Mouse (Mus musculus) liver (tissue): ENCODE results near the gene N4bp2.
"Not testable (repeated sequence)": the region's sequence is repeated elsewhere in the genome, so short reads cannot be mapped to it uniquely, and the experiment has no call there.

Experiments used
- DNase-seq: peaks from one replicate; pipeline ENCODE4 v3.0.0-alpha.2; 2020; ENCODE audit warnings: mixed read lengths

The N4bp2 gene

GRCm38 (mm10) chr5:65764786-65765634 is 1.7 kb downstream of the N4bp2 start:
- peak; percentile 92 for DNase-seq

DNA sequence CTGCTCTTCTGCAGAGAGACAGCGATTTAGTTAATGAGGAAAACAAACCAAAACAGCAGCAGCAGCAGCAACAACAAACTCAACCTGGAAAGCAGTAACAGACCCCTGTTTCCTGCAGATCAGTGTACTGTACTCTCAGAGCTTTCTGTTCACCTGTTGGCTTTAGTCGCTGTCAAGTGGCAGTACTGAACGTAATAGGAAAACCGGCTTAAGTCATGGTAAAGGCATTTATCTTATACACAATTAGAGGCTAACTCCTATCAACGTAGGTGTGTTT is 2.3 kb downstream of the N4bp2 start:
- no peak for DNase-seq

- no peak for DNase-seq
These were observed 4.7 kb downstream of the N4bp2 start for GRCm38 (mm10) chr5:65768007-65768406.

- DNase-seq, result no peak
These were observed 6.7 kb downstream of the N4bp2 start for GRCm38 (mm10) chr5:65770065-65770464.

GRCm38 (mm10) chr5:65770493-65770892 is 7.2 kb downstream of the N4bp2 start:
- DNase-seq, result no peak

DNA sequence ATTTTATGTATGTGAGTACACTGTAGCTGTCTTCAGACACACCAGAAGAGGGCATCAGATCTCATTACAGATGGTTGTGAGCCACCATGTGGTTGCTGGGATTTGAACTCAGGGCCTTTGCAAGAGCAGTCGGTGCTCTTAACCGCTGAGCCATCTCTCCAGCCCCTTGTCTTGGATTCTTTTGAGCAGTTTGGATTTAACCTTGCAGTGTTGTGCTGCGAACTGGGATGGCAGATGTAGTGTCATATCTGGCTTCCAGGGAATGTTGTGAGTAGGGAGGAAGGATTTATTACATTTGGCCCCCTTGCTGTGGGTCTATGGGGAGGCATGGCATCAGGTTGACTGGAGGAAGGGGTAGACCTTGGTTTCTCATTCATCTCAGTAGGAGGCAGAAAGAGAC is 10.6 kb downstream of the N4bp2 start:
- not testable (repeated sequence) for DNase-seq

DNA sequence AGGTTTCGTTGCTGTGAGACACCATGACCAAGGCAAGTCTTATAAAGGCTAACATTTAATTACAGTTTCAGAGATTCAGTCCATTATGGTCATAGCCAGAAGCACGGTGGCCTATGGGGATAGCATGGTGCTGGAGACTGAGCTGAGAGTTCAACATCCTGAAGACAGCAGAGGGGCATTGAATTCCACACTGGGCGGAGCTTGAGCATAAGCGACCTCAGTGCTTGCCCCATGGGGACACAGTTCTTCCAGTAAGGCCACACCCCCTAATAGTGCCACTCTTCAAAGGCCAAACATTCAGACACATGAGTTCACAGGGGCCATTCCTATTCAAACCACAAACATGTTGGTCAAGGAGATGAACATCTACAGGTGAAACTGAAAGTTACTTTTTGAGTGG is 12.8 kb downstream of the N4bp2 start:
- no peak for DNase-seq

- DNase-seq, result no peak
These were observed 13.6 kb downstream of the N4bp2 start for GRCm38 (mm10) chr5:65776907-65777306.

GRCm38 (mm10) chr5:65778986-65779385 is 15.7 kb downstream of the N4bp2 start:
- not testable (repeated sequence) for DNase-seq

DNA sequence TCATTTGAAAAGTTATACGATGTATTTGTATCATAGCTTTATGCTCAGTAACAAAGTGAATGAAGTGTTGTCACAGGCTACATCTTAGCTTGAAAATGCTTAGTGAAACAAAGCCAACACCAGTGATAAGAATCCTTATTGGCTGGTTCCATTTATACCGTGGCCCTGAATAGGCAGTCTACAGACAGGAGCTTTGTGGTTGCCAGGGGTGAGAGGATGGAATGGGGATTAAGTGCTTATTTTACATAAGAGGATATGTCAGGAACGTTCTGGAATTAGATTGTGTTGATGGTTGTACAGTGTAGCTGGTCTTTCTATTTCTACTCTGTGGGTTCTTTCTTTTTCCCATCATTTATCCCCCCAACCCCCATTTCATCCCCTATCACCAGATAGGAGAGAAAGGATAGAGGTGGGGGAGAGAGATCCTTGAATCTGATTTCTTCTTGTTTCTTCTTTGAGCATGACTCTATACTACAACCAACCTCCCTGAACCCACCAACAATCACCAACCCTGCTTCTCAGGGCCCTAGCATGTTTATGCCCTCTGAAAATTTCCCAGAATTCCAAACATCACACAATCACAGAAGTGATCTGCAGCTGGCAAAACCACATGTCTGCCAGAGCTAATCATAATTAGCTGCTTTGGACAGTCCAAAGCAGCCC is 16.2 kb downstream of the N4bp2 start:
- no peak for DNase-seq

GRCm38 (mm10) chr5:65781147-65781715 is 17.9 kb downstream of the N4bp2 start:
- DNase-seq, result no peak

- no peak for DNase-seq
These were observed 18.7 kb downstream of the N4bp2 start for GRCm38 (mm10) chr5:65781769-65782715.

DNA sequence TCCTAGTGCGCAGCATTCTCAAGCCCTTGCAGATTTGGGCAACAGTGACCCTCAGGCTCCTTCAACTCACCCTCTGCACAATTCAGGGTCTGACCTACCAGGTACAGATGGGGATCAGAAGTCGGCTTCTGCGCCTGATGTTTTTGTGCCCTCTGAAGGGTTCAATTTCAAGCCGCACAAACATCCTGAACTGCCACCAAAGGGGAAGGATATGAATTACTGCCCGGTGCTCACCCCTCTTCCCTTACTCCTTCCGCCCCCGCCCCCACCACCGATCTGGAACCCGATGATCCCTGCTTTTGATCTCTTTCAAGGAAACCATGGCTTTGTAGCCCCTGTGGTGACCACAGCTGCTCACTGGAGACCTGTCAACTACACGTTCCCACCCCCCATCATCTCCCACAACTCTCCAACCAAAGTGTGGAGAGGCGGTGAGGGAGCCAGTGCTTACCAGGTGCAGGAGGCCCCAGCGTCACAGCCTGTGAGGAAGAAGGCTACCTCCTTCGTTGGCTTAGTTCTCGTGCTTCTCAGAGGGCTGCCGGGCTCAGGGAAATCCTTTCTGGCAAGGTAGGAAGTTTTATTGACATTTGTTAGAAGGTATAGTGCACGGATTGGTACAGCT is 27.4 kb downstream of the N4bp2 start:
- no peak for DNase-seq

- DNase-seq, result no peak
These were observed 30.9 kb downstream of the N4bp2 start for GRCm38 (mm10) chr5:65794202-65794601.

DNA sequence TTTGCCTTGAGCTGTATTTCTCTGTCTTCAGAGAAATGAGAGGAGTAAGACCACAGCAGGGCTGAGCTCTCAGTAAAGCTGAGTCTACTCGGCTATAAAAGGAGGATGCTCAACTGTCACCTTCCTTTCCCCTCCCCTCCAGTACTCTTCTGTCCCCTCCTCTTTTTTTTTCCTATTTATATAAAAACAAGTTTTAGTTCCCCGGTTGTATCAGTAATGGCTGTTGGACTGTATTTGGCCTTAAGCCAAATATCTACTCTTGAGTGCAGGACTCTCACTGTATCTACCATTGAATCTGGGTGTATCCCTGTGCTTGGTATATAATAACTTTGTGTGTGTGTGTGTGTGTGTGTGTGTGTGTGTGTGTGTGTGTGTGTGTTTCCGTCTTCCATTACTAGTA is 31.4 kb downstream of the N4bp2 start:
- no peak for DNase-seq

DNA sequence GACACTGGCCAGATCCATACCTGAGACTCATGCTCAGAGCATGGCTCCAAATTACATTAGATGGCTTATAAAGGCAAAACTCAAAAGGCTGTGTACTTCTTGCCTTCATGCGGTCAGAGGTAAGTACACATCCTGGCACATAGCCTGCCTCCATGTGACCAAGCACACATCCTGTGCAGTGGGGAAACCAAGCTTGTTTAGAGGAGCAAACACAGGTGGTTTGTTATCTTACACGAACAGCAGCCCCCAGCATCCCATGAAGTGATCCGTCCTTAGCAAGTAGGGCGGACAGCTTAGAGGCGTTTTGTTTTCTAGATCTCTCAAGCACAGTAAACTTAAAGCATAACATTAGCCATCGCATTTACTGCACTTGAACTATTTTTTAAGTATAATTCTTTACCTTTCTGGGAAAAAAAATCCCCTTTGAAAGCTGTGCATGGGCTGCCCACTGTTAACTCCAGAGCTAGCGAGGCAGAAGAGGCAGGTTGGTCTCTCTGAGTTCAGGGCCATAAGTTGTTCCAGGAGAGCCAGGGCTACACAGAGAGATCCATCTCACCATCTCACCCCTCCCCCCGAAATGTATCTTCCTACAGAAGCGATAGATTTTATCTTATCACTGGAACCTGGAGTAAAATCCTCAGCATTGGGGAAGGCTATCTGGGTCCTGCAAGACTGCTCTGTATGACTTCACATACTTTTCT is 32.1 kb downstream of the N4bp2 start:
- peak; percentile 57 for DNase-seq

DNA sequence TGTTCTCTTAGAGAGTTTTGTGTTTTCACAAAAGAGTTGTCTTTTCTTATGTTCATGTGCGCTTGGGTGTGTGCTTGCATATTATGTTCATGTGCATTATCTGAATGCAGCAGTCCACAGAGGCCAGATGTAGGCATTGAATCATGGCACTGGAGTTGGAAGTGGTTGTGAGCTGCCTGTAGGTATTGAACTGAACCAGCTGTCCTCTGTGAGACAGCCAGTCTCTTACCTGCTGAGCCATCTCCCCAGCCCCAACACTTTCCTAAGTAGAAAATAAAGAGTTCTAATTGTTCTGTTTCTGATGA is 32.6 kb downstream of the N4bp2 start:
- no peak for DNase-seq

DNA sequence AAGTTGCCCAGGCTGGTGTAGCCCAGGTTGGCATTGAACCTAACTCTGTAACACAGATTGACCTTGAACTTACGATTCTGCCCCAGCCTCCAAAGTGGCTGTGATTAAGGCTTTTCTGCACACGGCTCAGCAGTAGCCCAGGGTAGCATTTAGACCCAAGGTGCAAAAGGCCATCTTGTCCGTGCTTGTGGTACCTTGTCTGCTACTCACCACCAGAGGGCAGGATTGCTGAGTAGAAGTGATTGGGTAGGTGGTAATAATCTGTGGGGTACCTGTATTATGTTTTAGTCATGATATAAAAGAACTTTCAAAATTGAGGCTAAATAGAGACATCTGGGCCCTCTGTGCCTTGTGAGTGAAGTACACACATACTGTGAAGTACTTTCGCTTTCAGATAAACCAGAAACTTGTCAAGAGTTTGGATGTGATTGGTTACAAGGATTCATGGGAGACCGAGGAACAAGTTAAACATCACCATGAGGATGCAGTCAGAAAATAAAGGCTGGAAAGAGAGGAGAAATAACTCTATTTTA is 60.3 kb downstream of the N4bp2 start:
- no peak for DNase-seq

DNA sequence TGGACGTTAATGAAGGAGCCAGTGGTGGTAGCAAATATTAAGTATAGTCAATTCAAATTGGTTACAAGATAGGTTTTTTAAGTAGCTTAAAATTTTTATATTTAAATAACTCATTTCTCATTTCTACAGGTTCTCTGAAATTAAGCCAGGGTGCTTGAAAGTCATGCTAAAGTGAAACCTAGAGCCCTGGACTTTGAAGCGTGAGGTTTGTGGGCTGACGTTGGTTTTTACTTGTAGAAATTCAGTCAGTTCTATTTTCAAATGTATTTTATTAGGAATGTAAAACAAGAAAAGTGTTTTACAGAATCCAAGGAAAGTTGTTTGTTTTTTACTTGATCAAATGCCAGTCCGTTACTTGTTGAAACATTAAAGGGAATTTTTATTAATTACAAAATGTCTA is 63.2 kb downstream of the N4bp2 start:
- DNase-seq, result no peak

GRCm38 (mm10) chr5:65827102-65827501 is 63.8 kb downstream of the N4bp2 start:
- no peak for DNase-seq

DNA sequence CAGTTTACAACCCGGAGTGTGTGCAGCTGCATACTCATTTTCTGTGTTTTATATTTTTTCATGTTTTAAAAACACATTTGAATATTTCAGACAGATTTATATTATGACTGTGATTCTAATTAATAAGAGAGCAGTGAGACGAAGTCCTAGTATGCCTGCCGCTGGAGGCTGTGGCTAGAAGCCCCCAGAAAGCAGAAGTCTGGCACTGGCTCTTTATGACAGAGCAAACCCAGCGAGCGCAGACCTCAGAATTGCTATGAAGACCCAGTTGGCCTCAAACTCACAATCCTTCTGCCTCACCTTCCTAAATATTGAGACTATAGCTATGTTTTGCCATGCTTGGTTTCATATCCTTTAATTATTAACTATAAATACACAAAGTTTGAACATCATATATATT is 64.9 kb downstream of the N4bp2 start:
- DNase-seq, result no peak

- no peak for DNase-seq
These were observed 65.7 kb downstream of the N4bp2 start for GRCm38 (mm10) chr5:65829059-65829458.
